Mouse (Mus musculus) heart, postnatal 0 days (tissue): Measurements from ENCODE around the gene Avpr1b. TPM values are rescaled to one million over a fixed set of nuclear protein-coding genes. Genes with fewer than 3 reads are reported as not detected.

Source experiments
- ATAC-seq: fragments of 200-750 bp; cut with Nextera tagmentation; 2 replicates; pipeline ENCODE4 v1.8.0; 2017; ENCODE audit warnings: low read depth, moderate number of reproducible peaks, moderate library complexity; ENCODE audit not compliant: insufficient read depth
- DNase-seq: peaks from one replicate; pipeline ENCODE4 v3.0.0-alpha.2; 2016; ENCODE audit warnings: low spot score
- H3K27ac ChIP-seq: fragments of 300-500 bp; sonication (generic); 2 replicates; pipeline ENCODE4 v1.5.1; 2014; ENCODE audit warnings: low read depth, mild to moderate bottlenecking
- H3K27me3 ChIP-seq: fragments of 300-500 bp; sonication (generic); 2 replicates; pipeline ENCODE4 v1.6.1; 2014; ENCODE audit warnings: low read length, mixed read lengths; ENCODE audit not compliant: control insufficient read depth, insufficient read depth
- H3K36me3 ChIP-seq: fragments of 300-500 bp; sonication (generic); replicated peaks from 2 replicates; pipeline ENCODE4 v1.6.1; 2014; ENCODE audit warnings: low read length, mixed read lengths; ENCODE audit not compliant: control insufficient read depth, insufficient read depth
- H3K4me1 ChIP-seq: fragments of 300-500 bp; sonication (generic); 2 replicates; pipeline ENCODE4 v1.6.1; 2014; ENCODE audit warnings: antibody characterized with exemption; ENCODE audit not compliant: control insufficient read depth, insufficient read depth
- H3K4me2 ChIP-seq: fragments of 300-500 bp; sonication (generic); 2 replicates; pipeline ENCODE4 v1.6.1; 2014; ENCODE audit warnings: low read depth, mild to moderate bottlenecking, low read length, moderate library complexity
- H3K4me3 ChIP-seq: fragments of 300-500 bp; sonication (generic); 2 replicates; pipeline ENCODE4 v1.5.1; 2014; ENCODE audit warnings: low read depth, low read length
- H3K9ac ChIP-seq: fragments of 300-500 bp; sonication (generic); replicated peaks from 2 replicates; pipeline ENCODE4 v1.6.1; 2014; ENCODE audit warnings: low read depth, low read length, mixed read lengths
- H3K9me3 ChIP-seq: fragments of 300-500 bp; sonication (generic); replicated peaks from 2 replicates; pipeline ENCODE4 v1.6.1; 2016; ENCODE audit warnings: low read length; ENCODE audit not compliant: control insufficient read depth
- CTCF ChIP-seq: IDR thresholded peaks from 2 replicates; pipeline ENCODE4 v1.5.1; 2016; ENCODE audit warnings: antibody characterized with exemption, control low read depth, low read depth
- EP300 ChIP-seq: IDR thresholded peaks from 2 replicates; pipeline ENCODE4 v1.6.1; 2016; ENCODE audit warnings: antibody characterized with exemption, low read depth
- WGBS: fragments of 180-500 bp; shearing (Covaris S2); extraction: QIAGEN DNeasy Blood & Tissue Kit; methylation state at CpG from one replicate; pipeline ENCODE4 v1.1.7; 2014; 5-methylcytosine and 5-hydroxymethylcytosine counted together
- polyA plus RNA-seq: library from polyadenylated mRNA; unstranded; fragments of >200 nt; fragmentation: Nextera tagmentation; extraction: Ambion mirVana; gene quantifications from 2 replicates; pipeline ENCODE4 v1.2.1, GENCODE M21; 2015
- total RNA-seq: library from RNA; depleted of rRNA; stranded (reverse); fragments of >200 nt; gene quantifications from 2 replicates; pipeline ENCODE4 v1.2.3, GENCODE M21; 2014; ENCODE audit warnings: low replicate concordance; rRNA removed

Avpr1b gene
- not detected in 2 replicates for total RNA-seq
- not detected in 2 replicates for polyA plus RNA-seq

DNA sequence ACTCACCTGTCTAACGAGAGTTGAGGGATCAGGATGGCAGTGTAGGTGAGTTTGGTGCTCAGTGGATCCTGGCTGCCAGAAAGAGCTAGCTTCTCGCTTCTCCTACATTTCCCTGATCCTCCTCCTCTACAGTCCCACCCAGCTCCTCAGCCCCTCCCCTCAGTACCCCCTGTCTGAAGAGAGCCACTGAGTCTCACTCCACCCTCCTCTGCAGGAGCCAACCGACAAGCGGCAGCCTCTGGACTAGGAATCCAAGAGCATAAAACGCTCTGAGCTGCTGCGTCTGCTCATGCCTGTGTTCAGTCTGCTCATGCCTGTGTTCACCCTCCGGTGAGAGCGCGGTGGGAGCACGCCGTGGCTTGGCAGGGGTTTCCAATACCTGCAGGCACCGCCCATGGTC is at the start of gene Avpr1b:
Gene Avpr1b (plus strand): TSS at position 335 of the 400 bp plus-strand sequence.
- ATAC-seq: no peak
- H3K4me2 ChIP-seq: 0 out of 2 replicates have a peak within 1 kb of the TSS, but pooled peaks have one; percentile 9

DNA sequence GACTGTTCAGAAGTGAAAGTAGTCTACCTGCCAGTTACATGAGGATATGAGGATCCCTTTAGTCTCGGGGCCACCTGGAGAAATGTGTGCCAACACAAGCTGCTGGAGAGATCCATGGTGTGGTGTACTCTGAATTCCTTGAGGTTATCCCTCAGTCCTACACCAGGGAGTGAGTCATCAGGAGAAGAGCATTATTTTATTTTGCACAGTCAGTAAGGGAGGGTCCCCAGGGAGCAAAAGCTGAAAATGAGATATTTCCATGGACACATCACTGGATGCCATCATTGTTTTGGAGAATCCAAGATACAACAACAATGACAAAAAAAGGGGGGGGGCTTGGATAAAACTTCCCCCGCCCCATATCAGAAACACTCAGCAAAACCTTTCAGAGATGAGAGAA is 47.1 kb upstream of the Avpr1b start:
- Histone ChIP-seq H3K4me3 (no peak overlapping the region), H3K36me3 (no peaks in the 10 kb centered on the region), H3K9me3 (no peaks in the 10 kb centered on the region), H3K4me2 (no peak overlapping the region), H3K4me1 (peaks cover 9% of the 10 kb centered on the region; the same call in 1 of the 2 replicates), H3K9ac (no peak overlapping the region), H3K27ac (no peak overlapping the region), H3K27me3 (no peaks in the 10 kb centered on the region)
- DNase-seq: no peak
- no peak for TF ChIP-seq EP300
- no peak for TF ChIP-seq CTCF
- WGBS: 83% methylated on average over 2 of the region's 2 CpGs
- no peak for ATAC-seq

More for the DNA sequence above, at the start of gene Avpr1b:
- TF ChIP-seq CTCF: no peak
- no peak for TF ChIP-seq EP300
- H3K4me3 ChIP-seq: no peak within 1 kb of the TSS
- no peak for DNase-seq
- no peaks in the 10 kb centered on the region for H3K4me1 ChIP-seq
- peaks cover 14% of the 10 kb centered on the region; the same call in 1 of the 2 replicates for H3K27me3 ChIP-seq
- H3K9ac ChIP-seq: no peak within 1 kb of the TSS
- no peaks in the 10 kb centered on the region for H3K36me3 ChIP-seq
- H3K9me3 ChIP-seq: no peaks in the 10 kb centered on the region
- H3K27ac ChIP-seq: no peak within 1 kb of the TSS
- 19% methylated on average over 12 of the region's 12 CpGs for WGBS

GRCm38 (mm10) chr1:131553428-131553827 is 45.6 kb upstream of the Avpr1b start:
- TF ChIP-seq EP300 (no peak), CTCF (no peak)
- no peak for ATAC-seq
- H3K9me3 ChIP-seq: no peaks in the 10 kb centered on the region
- no peaks in the 10 kb centered on the region for H3K27me3 ChIP-seq
- no peaks in the 10 kb centered on the region for H3K36me3 ChIP-seq
- DNase-seq: no peak
- no peak overlapping the region for H3K9ac ChIP-seq
- H3K4me2 ChIP-seq: no peak overlapping the region
- no peak overlapping the region for H3K4me3 ChIP-seq
- no peak overlapping the region for H3K27ac ChIP-seq
- peaks cover 9% of the 10 kb centered on the region; the same call in 1 of the 2 replicates for H3K4me1 ChIP-seq

DNA sequence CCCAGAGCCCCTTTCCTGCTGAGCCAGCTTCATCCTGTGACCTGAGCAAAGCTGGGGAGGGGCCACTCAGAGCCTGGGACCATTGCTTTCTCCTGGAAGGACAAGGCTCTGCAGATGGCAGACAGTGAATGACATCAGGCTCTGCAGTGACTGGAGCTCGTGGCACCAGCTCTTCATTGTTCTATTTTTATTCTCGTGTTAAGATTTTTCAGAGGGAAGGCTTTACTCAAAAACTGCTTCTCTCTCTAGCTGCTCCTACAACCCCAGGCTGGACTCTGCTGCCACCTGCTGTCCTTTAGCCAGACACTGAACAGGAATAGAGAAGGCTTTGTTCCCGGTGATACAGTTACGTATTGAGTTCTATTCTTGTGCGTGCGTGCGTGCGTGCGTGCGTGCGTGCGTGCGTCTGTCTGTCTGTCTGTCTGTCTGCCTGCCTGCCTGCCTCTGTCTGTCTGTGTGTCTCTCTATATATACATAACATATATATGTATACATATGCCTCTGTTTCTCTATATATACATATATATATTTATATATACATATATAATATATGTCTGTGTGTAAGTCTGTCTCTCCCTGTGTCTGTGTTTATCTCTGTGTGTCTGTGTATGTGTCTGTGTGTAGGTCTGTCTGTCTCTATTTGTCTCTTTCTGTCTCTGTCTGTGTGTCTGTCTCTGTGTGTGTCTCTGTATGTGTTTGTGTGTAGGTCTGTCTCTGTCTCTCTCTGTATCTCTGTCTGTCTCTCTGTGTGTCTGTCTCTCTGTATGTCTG is 43.8 kb upstream of the Avpr1b start:
- H3K4me2 ChIP-seq: peak overlapping the region; percentile 21
- no peaks in the 10 kb centered on the region for H3K36me3 ChIP-seq
- TF ChIP-seq CTCF (peak; percentile 98), EP300 (no peak)
- H3K27me3 ChIP-seq: no peaks in the 10 kb centered on the region
- H3K4me3 ChIP-seq: no peak overlapping the region
- ATAC-seq (peak; percentile 99), DNase-seq (peak; percentile 93)
- H3K4me1 ChIP-seq: peaks cover 4% of the 10 kb centered on the region; the same call in 1 of the 2 replicates
- H3K9ac ChIP-seq: 0 out of 2 replicates have a peak overlapping the region, but pooled peaks have one; percentile 31
- peak overlapping the region; percentile 71 for H3K27ac ChIP-seq
- H3K9me3 ChIP-seq: no peaks in the 10 kb centered on the region
- WGBS: 6% methylated on average over 13 of the region's 13 CpGs

DNA sequence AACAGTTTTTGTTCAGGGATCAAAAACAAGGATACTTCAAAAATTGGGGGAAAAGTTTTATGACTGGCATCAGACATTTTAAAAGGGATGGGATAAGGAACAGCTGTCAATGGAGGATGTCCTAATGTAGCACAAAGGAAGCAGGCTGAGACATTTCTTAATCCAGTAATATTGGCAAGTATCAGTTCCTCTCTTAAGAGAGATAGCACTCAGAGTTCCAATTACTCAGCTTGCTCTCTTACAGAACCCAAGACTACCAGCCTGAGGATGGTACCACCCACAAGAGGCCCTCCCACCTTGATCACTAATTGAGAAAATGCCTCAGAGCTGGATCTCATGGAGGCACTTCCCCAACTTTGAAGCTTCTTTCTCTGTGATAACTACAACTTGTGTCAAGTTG is 38.5 kb upstream of the Avpr1b start:
- Histone ChIP-seq H3K36me3 (no peaks in the 10 kb centered on the region), H3K9me3 (no peaks in the 10 kb centered on the region), H3K4me2 (no peak overlapping the region), H3K27ac (no peak overlapping the region), H3K27me3 (no peaks in the 10 kb centered on the region), H3K4me3 (no peak overlapping the region), H3K9ac (no peak overlapping the region), H3K4me1 (no peaks in the 10 kb centered on the region)
- no peak for DNase-seq
- TF ChIP-seq EP300 (no peak), CTCF (no peak)
- no peak for ATAC-seq

GRCm38 (mm10) chr1:131562081-131562480 is 37.0 kb upstream of the Avpr1b start:
- TF ChIP-seq EP300 (no peak), CTCF (no peak)
- no peaks in the 10 kb centered on the region for H3K4me1 ChIP-seq
- H3K4me3 ChIP-seq: no peak overlapping the region
- no peak overlapping the region for H3K9ac ChIP-seq
- DNase-seq (no peak), ATAC-seq (no peak)
- H3K27ac ChIP-seq: no peak overlapping the region
- H3K36me3 ChIP-seq: no peaks in the 10 kb centered on the region
- no peaks in the 10 kb centered on the region for H3K27me3 ChIP-seq
- no peak overlapping the region for H3K4me2 ChIP-seq
- 82% methylated on average over 2 of the region's 2 CpGs for WGBS
- H3K9me3 ChIP-seq: no peaks in the 10 kb centered on the region
